Mouse (Mus musculus): Measurements from ENCODE around the gene Mvb12a.

DNA sequence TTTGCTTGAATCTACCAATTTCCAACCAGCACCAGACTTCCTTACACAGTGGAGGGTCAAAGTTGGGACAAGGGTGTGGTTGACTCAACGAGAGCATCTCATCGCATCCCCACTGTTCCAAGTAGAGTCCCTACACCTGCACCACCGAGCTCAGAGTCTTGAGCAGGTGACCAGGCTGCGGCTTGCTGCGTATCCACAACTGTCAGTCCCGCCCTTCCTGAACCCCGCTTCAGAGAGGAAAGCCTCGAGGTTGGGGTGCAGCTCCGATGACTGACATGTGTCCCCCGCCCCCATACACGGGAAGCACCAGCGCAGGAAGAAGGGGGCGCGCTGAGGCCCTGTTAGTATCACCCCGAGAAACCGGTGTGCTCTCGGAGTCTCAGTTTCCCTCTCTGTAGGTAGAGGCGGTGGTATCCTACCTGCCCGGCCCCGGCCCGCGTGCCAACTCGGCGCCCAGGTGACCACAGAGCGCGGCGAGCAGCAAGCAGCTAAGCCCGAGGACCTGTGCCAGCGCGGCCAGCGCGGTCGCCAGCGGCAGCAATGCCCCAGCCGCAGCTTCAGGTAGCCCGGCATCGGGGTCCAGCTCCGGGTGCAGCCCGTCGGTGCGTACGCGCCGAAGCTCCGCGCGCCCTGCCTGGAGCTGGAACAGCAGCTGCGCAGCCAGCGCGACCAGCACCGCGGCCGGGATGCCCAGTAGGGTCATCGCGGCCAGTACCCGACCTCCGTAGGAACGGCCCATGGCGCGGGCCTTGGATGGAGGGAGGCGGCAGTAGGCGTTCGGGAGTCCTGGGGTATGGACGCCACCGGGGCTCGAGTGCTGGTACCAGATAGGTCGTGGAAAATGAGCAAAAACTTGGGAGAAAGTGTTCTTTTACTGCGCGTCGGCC, 15.6 kb downstream of the Mvb12a start, which contains the start of gene Tmem221:
- TF ChIP-seq EP300 (IDR thresholded peaks at IDR 0.05; ENCODE audit: insufficient read depth, low read depth, low read length) (no peak), CTCF (IDR thresholded peaks at IDR 0.05) (no peak), POLR2A (IDR thresholded peaks at IDR 0.05; ENCODE audit: insufficient read depth, low read depth, low read length) (no peak)

Measured in heart, adult 2 months (tissue).